Mouse (Mus musculus): ENCODE results near the gene Tas2r124. TPM values are rescaled to one million over a fixed set of nuclear protein-coding genes. Genes with fewer than 3 reads are reported as not detected.

The Tas2r124 gene
- total RNA-seq (2014; rRNA removed) (not detected in 2 replicates), polyA plus RNA-seq (2012; rRNA removed) (not detected in 2 replicates)

GRCm38 (mm10) chr6:132754430-132754829 lies at the start of gene Tas2r124:
Gene Tas2r124, plus strand, starts transcription at chr6:132754730.
- 71% methylated on average over 1 of the region's 1 CpGs for WGBS
- no peak within 1 kb of the TSS for H3K9ac ChIP-seq (ENCODE audit: low read depth, low read length)

GRCm38 (mm10) chr6:132711828-132712227 lies 42.7 kb upstream of the Tas2r124 start, which contains the start of gene Tas2r122:
Gene Tas2r122, minus strand, starts transcription at chr6:132711928.
- H3K36me3 ChIP-seq (ENCODE audit: control insufficient read depth, insufficient read depth, low read length): no peaks in the 10 kb centered on the region
- DNase-seq (ENCODE audit: extremely low read depth, low read depth, low spot score): no peak
- no peak within 1 kb of the TSS for H3K4me3 ChIP-seq (ENCODE audit: insufficient read depth, low read depth, low read length)
- H3K27me3 ChIP-seq (ENCODE audit: control insufficient read depth, insufficient read depth, low read length): no peaks in the 10 kb centered on the region
- H3K27ac ChIP-seq (replicated peaks; ENCODE audit: insufficient read depth, low read depth, low read length): no peak within 1 kb of the TSS
- no peak for TF ChIP-seq CTCF (IDR thresholded peaks at IDR 0.05; ENCODE audit: low read depth, low read length)
- TF ChIP-seq POLR2A (IDR thresholded peaks at IDR 0.05; ENCODE audit: extremely low read depth, insufficient read depth, low read length): no peak
- WGBS: 70% methylated on average over 3 of the region's 3 CpGs
- no peak within 1 kb of the TSS for H3K9ac ChIP-seq (ENCODE audit: low read depth, low read length)
- H3K79me2 ChIP-seq (ENCODE audit: control insufficient read depth, insufficient read depth, low read length): no peaks in the 10 kb centered on the region
- H3K4me1 ChIP-seq (ENCODE audit: control insufficient read depth, insufficient read depth, low read length): no peaks in the 10 kb centered on the region

More at GRCm38 (mm10) chr6:132754430-132754829, at the start of gene Tas2r124:
- Histone ChIP-seq H3K4me3 (ENCODE audit: insufficient read depth, low read depth, low read length) (no peak within 1 kb of the TSS), H3K27me3 (ENCODE audit: control insufficient read depth, insufficient read depth, low read length) (no peaks in the 10 kb centered on the region), H3K36me3 (ENCODE audit: control insufficient read depth, insufficient read depth, low read length) (no peaks in the 10 kb centered on the region), H3K4me1 (ENCODE audit: control insufficient read depth, insufficient read depth, low read length) (no peaks in the 10 kb centered on the region), H3K79me2 (ENCODE audit: control insufficient read depth, insufficient read depth, low read length) (no peaks in the 10 kb centered on the region), H3K27ac (replicated peaks; ENCODE audit: insufficient read depth, low read depth, low read length) (no peak within 1 kb of the TSS)
- no peak for TF ChIP-seq CTCF (IDR thresholded peaks at IDR 0.05; ENCODE audit: low read depth, low read length)
- no peak for TF ChIP-seq POLR2A (IDR thresholded peaks at IDR 0.05; ENCODE audit: extremely low read depth, insufficient read depth, low read length)
- DNase-seq (ENCODE audit: extremely low read depth, low read depth, low spot score): no peak

DNA sequence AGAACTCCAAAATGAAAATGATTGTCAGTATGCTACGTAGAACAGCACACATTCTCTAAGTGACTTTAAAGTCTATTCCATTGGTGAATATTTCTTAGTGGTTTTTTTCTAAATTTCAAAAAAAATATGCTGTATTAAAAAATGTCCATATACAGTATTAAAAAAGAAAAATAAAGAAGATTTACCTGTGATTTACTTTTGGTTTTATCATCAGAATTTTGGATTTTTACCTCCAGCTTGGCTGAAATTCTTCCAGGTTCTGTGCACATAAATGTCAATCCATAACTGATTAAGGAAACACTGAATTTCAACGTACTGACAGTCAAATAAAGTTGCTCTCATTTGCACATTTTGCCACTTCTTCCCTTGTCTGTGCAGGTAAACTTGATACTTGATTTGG lies 16.6 kb upstream of the Tas2r124 start, which contains the start of gene Tas2r115:
Gene Tas2r115 (minus strand): TSS at position 101 of the 400 bp plus-strand sequence.
- no peak within 1 kb of the TSS for H3K27ac ChIP-seq (replicated peaks; ENCODE audit: insufficient read depth, low read depth, low read length)
- DNase-seq (ENCODE audit: extremely low read depth, low read depth, low spot score): no peak
- 59% methylated on average over 2 of the region's 2 CpGs for WGBS
- H3K4me3 ChIP-seq (ENCODE audit: insufficient read depth, low read depth, low read length): no peak within 1 kb of the TSS
- no peaks in the 10 kb centered on the region for H3K36me3 ChIP-seq (ENCODE audit: control insufficient read depth, insufficient read depth, low read length)
- no peak for TF ChIP-seq POLR2A (IDR thresholded peaks at IDR 0.05; ENCODE audit: extremely low read depth, insufficient read depth, low read length)
- no peak for TF ChIP-seq CTCF (IDR thresholded peaks at IDR 0.05; ENCODE audit: low read depth, low read length)
- H3K4me1 ChIP-seq (ENCODE audit: control insufficient read depth, insufficient read depth, low read length): no peaks in the 10 kb centered on the region
- H3K9ac ChIP-seq (ENCODE audit: low read depth, low read length): no peak within 1 kb of the TSS
- no peaks in the 10 kb centered on the region for H3K79me2 ChIP-seq (ENCODE audit: control insufficient read depth, insufficient read depth, low read length)
- no peaks in the 10 kb centered on the region for H3K27me3 ChIP-seq (ENCODE audit: control insufficient read depth, insufficient read depth, low read length)

DNA sequence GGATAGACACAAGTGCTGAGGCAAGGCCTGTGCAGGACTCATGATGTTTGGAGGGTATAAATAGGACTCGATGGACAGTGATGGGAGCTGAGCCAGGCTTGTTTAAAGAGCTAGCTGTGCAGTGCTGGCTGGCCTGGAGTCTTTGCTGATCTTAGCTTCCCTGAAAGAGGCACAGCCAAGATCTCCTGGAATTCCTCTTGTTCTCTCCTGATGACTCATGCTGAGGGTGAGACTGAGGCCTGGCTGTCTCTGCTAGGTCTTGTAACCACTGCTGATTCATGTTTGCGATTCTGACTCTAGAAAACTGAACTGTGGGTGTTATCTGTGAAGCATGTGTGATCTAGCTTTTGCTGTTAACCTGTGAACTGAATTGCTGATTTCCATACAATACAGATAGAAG lies 4.3 kb upstream of the Tas2r124 start:
- 72% methylated on average over 2 of the region's 2 CpGs for WGBS
- H3K4me1 ChIP-seq (ENCODE audit: control insufficient read depth, insufficient read depth, low read length): no peaks in the 10 kb centered on the region
- TF ChIP-seq CTCF (IDR thresholded peaks at IDR 0.05; ENCODE audit: low read depth, low read length) (no peak), POLR2A (IDR thresholded peaks at IDR 0.05; ENCODE audit: extremely low read depth, insufficient read depth, low read length) (no peak)
- no peak overlapping the region for H3K4me3 ChIP-seq (ENCODE audit: insufficient read depth, low read depth, low read length)
- no peak overlapping the region for H3K9ac ChIP-seq (ENCODE audit: low read depth, low read length)
- H3K79me2 ChIP-seq (ENCODE audit: control insufficient read depth, insufficient read depth, low read length): no peaks in the 10 kb centered on the region
- no peaks in the 10 kb centered on the region for H3K36me3 ChIP-seq (ENCODE audit: control insufficient read depth, insufficient read depth, low read length)
- no peak for DNase-seq (ENCODE audit: extremely low read depth, low read depth, low spot score)
- no peak overlapping the region for H3K27ac ChIP-seq (replicated peaks; ENCODE audit: insufficient read depth, low read depth, low read length)
- no peaks in the 10 kb centered on the region for H3K27me3 ChIP-seq (ENCODE audit: control insufficient read depth, insufficient read depth, low read length)

DNA sequence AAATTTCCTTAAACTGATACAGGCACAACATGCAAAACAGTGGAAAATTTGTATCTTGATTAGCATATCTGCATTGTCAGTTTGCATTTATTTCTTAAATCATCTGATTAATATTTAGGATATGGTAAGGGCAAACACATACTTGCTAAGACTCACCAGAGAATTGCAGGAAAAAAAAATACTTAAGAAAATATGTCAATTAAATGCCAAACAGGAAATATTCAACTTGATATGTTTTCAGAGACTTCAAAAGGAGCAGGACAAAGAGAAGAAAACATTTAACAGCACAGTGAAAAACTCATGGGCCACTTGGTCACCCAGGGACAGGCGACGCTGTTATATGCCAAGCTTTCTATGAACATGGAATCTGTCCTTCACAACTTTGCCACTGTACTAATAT lies 7.3 kb downstream of the Tas2r124 start, which contains the start of gene Tas2r102:
Gene Tas2r102 (plus strand): TSS at position 301 of the 400 bp plus-strand sequence.
- H3K4me3 ChIP-seq (ENCODE audit: insufficient read depth, low read depth, low read length): no peak within 1 kb of the TSS
- H3K36me3 ChIP-seq (ENCODE audit: control insufficient read depth, insufficient read depth, low read length): no peaks in the 10 kb centered on the region
- TF ChIP-seq POLR2A (IDR thresholded peaks at IDR 0.05; ENCODE audit: extremely low read depth, insufficient read depth, low read length) (no peak), CTCF (IDR thresholded peaks at IDR 0.05; ENCODE audit: low read depth, low read length) (no peak)
- DNase-seq (ENCODE audit: extremely low read depth, low read depth, low spot score): no peak
- no peaks in the 10 kb centered on the region for H3K27me3 ChIP-seq (ENCODE audit: control insufficient read depth, insufficient read depth, low read length)
- H3K27ac ChIP-seq (replicated peaks; ENCODE audit: insufficient read depth, low read depth, low read length): no peak within 1 kb of the TSS
- H3K4me1 ChIP-seq (ENCODE audit: control insufficient read depth, insufficient read depth, low read length): no peaks in the 10 kb centered on the region
- no peak within 1 kb of the TSS for H3K9ac ChIP-seq (ENCODE audit: low read depth, low read length)
- no peaks in the 10 kb centered on the region for H3K79me2 ChIP-seq (ENCODE audit: control insufficient read depth, insufficient read depth, low read length)
- WGBS: 92% methylated on average over 2 of the region's 2 CpGs

GRCm38 (mm10) chr6:132778062-132778461 lies 23.5 kb downstream of the Tas2r124 start, which contains the start of gene Tas2r136:
Gene Tas2r136, minus strand, starts transcription at chr6:132778162.
- no peaks in the 10 kb centered on the region for H3K4me1 ChIP-seq (ENCODE audit: control insufficient read depth, insufficient read depth, low read length)
- H3K27ac ChIP-seq (replicated peaks; ENCODE audit: insufficient read depth, low read depth, low read length): no peak within 1 kb of the TSS
- no peak within 1 kb of the TSS for H3K4me3 ChIP-seq (ENCODE audit: insufficient read depth, low read depth, low read length)
- H3K79me2 ChIP-seq (ENCODE audit: control insufficient read depth, insufficient read depth, low read length): no peaks in the 10 kb centered on the region
- H3K36me3 ChIP-seq (ENCODE audit: control insufficient read depth, insufficient read depth, low read length): no peaks in the 10 kb centered on the region
- TF ChIP-seq CTCF (IDR thresholded peaks at IDR 0.05; ENCODE audit: low read depth, low read length) (no peak), POLR2A (IDR thresholded peaks at IDR 0.05; ENCODE audit: extremely low read depth, insufficient read depth, low read length) (no peak)
- H3K27me3 ChIP-seq (ENCODE audit: control insufficient read depth, insufficient read depth, low read length): no peaks in the 10 kb centered on the region
- DNase-seq (ENCODE audit: extremely low read depth, low read depth, low spot score): no peak
- no peak within 1 kb of the TSS for H3K9ac ChIP-seq (ENCODE audit: low read depth, low read length)

All from liver, adult 2 months (tissue).